14 mouse cellular contexts compared by ENCODE assay signal in the genomic region with DNA sequence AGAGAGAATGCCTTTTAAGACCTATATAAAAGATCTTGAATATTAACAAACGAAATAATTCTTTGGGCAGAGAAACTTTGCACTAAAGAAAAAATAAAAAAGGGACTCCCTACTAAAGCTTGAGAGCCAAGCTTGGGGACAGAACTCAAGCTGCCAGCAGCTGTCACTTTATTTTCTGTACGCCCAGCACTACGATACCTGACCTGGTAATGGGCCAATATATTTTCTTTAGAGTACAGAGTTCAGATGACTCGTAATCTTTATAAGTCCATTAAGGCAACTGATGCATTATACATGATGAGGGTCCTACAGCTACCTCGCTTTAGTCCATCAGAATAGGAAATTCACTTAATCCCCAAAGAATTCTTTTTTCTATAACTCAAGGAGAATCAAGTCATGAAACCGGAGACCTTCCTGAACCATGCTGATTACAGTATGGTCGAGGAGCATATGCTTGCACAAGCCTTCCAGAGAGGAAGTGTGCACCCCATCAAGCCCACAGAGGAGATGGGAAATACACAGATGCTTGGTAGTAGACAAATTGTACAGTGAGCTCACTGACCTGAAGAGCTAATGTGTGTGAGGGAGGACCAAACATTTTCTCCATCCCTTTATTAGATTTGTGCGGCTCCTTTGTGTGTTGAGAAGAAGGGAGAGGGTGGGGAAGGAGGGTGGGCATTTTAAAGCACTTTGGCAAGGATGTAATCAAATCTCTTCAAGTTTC.
A peak's percentile ranks its signal among the peaks of the same experiment; 100 is the strongest.
DNase-seq lines count a peak whose midpoint lies in the region; ATAC-seq lines count a peak whose summit lies in the region.
"Had no signal": no experiment of that assay in that cellular context is flagged by ENCODE, and none has a peak within 500 bp of the region (broad histone marks: within the 10 kb centered on the region; RNA-seq: fewer than 3 reads in every experiment).

No protein-coding gene starts in this region.

- no peak overlapping the region for H3K9ac ChIP-seq in forebrain, embryonic 13.5 days
- H3K9ac ChIP-seq: kidney, embryonic 15.5 days; lung, embryonic 14.5 days; neural tube, embryonic 12.5 days had no signal

- H3K4me2 ChIP-seq in forebrain, embryonic 13.5 days = no peak overlapping the region
- H3K4me2 ChIP-seq: kidney, embryonic 15.5 days; lung, embryonic 14.5 days; neural tube, embryonic 12.5 days had no signal

- H3K36me3 ChIP-seq in forebrain, embryonic 13.5 days (ENCODE audit: poor library complexity, severe bottlenecking) = no peaks in the 10 kb centered on the region
- no peaks in the 10 kb centered on the region for H3K36me3 ChIP-seq in forebrain, embryonic 10.5 days (replicated peaks)
- H3K36me3 ChIP-seq: G1E; kidney, embryonic 15.5 days; neural tube, embryonic 12.5 days had no signal

- ATAC-seq in forebrain, embryonic 13.5 days = peak; percentile 51; the same call in 1 of the 2 replicates
- peak; percentile 52 to 54; a peak in 2 of 4 replicates for ATAC-seq in hematopoietic stem cell, adult 5-6 weeks (replicated peaks in 1 of 2; ENCODE audit: insufficient read depth in 1 of 2, low FRiP score in 2 of 2, low TSS enrichment in 1 of 2, low read depth in 1 of 2, poor library complexity in 2 of 2, severe bottlenecking in 2 of 2)
- ATAC-seq in inflammation-experienced regulatory T-cells, adult 6 months = no peak

- no peak overlapping the region for H3K27ac ChIP-seq in forebrain, embryonic 13.5 days
- no peak overlapping the region for H3K27ac ChIP-seq in forebrain, embryonic 10.5 days
- H3K27ac ChIP-seq: kidney, embryonic 15.5 days; neural tube, embryonic 12.5 days had no signal

- no peaks in the 10 kb centered on the region for H3K27me3 ChIP-seq in forebrain, embryonic 13.5 days
- no peaks in the 10 kb centered on the region for H3K27me3 ChIP-seq in forebrain, embryonic 10.5 days (ENCODE audit: poor library complexity, severe bottlenecking)
- H3K27me3 ChIP-seq: kidney, embryonic 15.5 days; neural tube, embryonic 12.5 days had no signal

- no peaks in the 10 kb centered on the region for H3K4me1 ChIP-seq in forebrain, embryonic 13.5 days
- no peaks in the 10 kb centered on the region for H3K4me1 ChIP-seq in forebrain, embryonic 10.5 days
- H3K4me1 ChIP-seq: kidney, embryonic 15.5 days; neural tube, embryonic 12.5 days had no signal

- H3K9me3 ChIP-seq in forebrain, embryonic 13.5 days (replicated peaks) = no peaks in the 10 kb centered on the region
- H3K9me3 ChIP-seq in forebrain, embryonic 10.5 days = no peaks in the 10 kb centered on the region
- H3K9me3 ChIP-seq: G1E; kidney, embryonic 15.5 days; neural tube, embryonic 12.5 days had no signal

- DNase-seq in forebrain, embryonic 10.5 days (ENCODE audit: extremely low spot score, low spot score) = no peak
- peak; percentile 62 for DNase-seq in cerebellum, adult 11 months
- peak; percentile 72 to 74 for DNase-seq in cerebellum, postnatal 25 days
- DNase-seq in frontal cortex, postnatal 10 days (ENCODE audit: low spot score in 2 of 2) = no peak
- DNase-seq in yolk sac, embryonic 10.5 days (ENCODE audit: low spot score) = no peak
- DNase-seq: B cell, adult 2 months; lung, embryonic 14.5 days; right cerebral cortex, postnatal 14 days had no signal

- no peak overlapping the region for H3K4me3 ChIP-seq in forebrain, embryonic 13.5 days
- H3K4me3 ChIP-seq in forebrain, embryonic 10.5 days = no peak overlapping the region
- H3K4me3 ChIP-seq: kidney, embryonic 15.5 days; neural tube, embryonic 12.5 days had no signal

- WGBS in forebrain, embryonic 13.5 days = 83% methylated on average over 8 of the region's 8 CpGs
- 90% methylated on average over 8 of the region's 8 CpGs for WGBS in forebrain, embryonic 10.5 days

Comparison
In these comparisons a context has a peak if more than half of its experiments do, and no peak if none do; other contexts are left out.
1. DNase-seq: peak in cerebellum, adult 11 months (single experiment) and cerebellum, postnatal 25 days (2 of 2); none in forebrain, embryonic 10.5 days (single experiment), frontal cortex, postnatal 10 days (0 of 2) and yolk sac, embryonic 10.5 days (single experiment).